Mouse (Mus musculus): ENCODE measurements around the gene 4930524B15Rik. TPM values are rescaled to one million over a fixed set of nuclear protein-coding genes. Genes with fewer than 3 reads are reported as not detected.

Gene 4930524B15Rik
- 0.36 and 0.39 TPM in 2 replicates for polyA plus RNA-seq (2012; rRNA removed)

DNA sequence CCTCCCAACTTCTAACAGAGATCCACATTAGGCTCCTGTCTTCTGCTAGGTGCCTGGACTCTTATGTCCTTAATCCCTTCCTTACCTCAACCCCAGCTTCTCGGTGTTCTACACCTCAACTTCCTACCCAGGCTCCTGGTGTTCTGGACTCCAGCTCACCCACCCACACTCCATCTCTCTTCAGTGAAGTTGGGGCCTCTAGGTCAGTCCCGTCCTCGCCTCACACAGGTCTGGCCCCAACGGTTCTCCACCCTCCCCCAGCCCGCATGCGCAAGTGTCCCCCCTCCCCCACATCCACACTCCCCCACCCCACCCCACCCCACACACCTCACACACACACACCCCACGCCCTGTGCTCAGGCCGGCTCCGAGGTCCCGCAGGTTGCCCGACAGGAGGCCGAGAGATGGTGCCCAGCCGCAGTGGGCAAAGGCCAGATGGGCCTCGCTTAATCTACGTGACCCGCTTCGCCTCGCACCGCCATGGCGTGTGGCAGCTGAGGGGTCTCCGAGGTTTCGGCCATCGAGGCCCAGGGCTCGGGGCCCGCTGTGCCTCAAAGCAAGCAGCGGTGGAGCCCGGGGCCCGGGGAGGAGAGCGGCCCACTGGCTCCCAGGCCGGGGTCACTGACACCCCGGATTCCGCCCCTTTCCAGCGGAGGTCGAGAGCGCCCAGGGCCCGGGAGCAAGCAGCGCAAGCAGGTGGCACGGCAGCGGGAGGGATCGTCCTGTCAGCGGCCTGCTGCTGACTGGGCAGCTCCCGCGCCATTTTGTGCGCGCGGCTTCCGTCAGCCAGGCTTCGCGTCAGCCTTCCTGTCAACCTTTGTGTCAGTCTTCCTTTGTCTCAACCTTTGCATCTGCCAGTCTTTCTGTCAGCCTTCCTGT lies at the start of gene 4930524B15Rik:
4930524B15Rik (plus strand) TSS at position 337 of the 879 bp plus-strand sequence.

DNA sequence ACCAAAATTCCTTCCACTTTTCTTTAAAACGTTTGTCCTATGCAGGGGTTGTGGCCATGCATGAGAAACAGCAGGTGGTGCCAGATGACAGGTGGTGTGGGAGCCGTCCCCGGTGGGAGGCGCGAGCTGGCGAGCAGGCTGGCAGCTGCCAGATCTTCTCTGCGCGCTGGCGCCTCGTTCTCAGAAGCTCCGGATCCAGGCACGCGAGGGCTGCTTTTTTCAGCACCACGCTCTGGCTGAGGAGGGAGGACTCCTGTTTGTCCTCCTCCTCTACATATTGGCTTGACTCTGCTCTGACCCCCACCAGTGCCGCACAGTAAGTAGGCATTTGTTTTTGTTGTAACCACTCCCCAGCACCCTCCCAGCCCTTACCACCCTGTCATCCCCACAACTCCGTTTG lies 34.9 kb downstream of the 4930524B15Rik start, which contains the start of gene Nsg2:
Nsg2 (plus strand) TSS at position 183 of the 400 bp plus-strand sequence.

Other genes starting within 250 kb of the 4930524B15Rik start
- 40.6 and 43.1 TPM in 2 replicates for gene Cpeb4, start 93.4 kb upstream of the 4930524B15Rik start, polyA plus RNA-seq (2012; rRNA removed)
- gene Nsg2, start 34.9 kb downstream of the 4930524B15Rik start, polyA plus RNA-seq (2012; rRNA removed) = 1,279 and 1,368 TPM in 2 replicates
- not detected in 2 replicates for gene Il9r, start 234.7 kb downstream of the 4930524B15Rik start, polyA plus RNA-seq (2012; rRNA removed)
- gene Snrnp25, start 239.8 kb downstream of the 4930524B15Rik start, polyA plus RNA-seq (2012; rRNA removed) = 49.3 and 57.1 TPM in 2 replicates

All from central nervous system, embryonic 18 days (tissue).